10 mouse cellular contexts compared by ENCODE assay signal in genomic region chr11:50162338-50163050, GRCm38 (mm10). TPM values are rescaled to one million over a fixed set of nuclear protein-coding genes. Genes with fewer than 3 reads are reported as not detected.
DNase-seq lines count a peak whose midpoint lies in the region; ATAC-seq and TF ChIP-seq lines count a peak whose summit lies in the region.
"Had no signal": no experiment of that assay in that cellular context is flagged by ENCODE, and none has a peak within 500 bp of the region (broad histone marks: within the 10 kb centered on the region; RNA-seq: fewer than 3 reads in every experiment).

No protein-coding gene starts in this region.

- no peak for TF ChIP-seq POLR2A in spleen, adult 2 months (IDR thresholded peaks at IDR 0.05; ENCODE audit: low read depth, low read length)

- H3K27me3 ChIP-seq in kidney, embryonic 15.5 days = no peaks in the 10 kb centered on the region
- no peaks in the 10 kb centered on the region for H3K27me3 ChIP-seq in spleen, adult 2 months (ENCODE audit: control insufficient read depth, insufficient read depth, low read length)
- no peaks in the 10 kb centered on the region for H3K27me3 ChIP-seq in liver, postnatal 0 days (ENCODE audit: insufficient read depth, low read length)
- H3K27me3 ChIP-seq: forebrain, embryonic 13.5 days; heart, embryonic 12.5 days; midbrain, embryonic 15.5 days had no signal

- peaks cover 76% of the 10 kb centered on the region for H3K36me3 ChIP-seq in kidney, embryonic 15.5 days
- H3K36me3 ChIP-seq in spleen, adult 2 months (ENCODE audit: control insufficient read depth, insufficient read depth, low read length) = peaks cover 15% of the 10 kb centered on the region
- H3K36me3 ChIP-seq in liver, postnatal 0 days (replicated peaks; ENCODE audit: insufficient read depth, low read length) = peaks cover 23% of the 10 kb centered on the region

- TF ChIP-seq EP300 in liver, postnatal 0 days (IDR thresholded peaks at IDR 0.05; ENCODE audit: low read depth) = no peak

- 98% methylated on average over 3 of the region's 3 CpGs for WGBS in kidney, embryonic 15.5 days
- 85% methylated on average over 3 of the region's 3 CpGs for WGBS in spleen, adult 2 months
- WGBS in liver, postnatal 0 days (ENCODE audit: insufficient replicate concordance) = 83% methylated on average over 3 of the region's 3 CpGs

- 0 out of 2 replicates have a peak overlapping the region, but pooled peaks have one; percentile 6 for H3K27ac ChIP-seq in kidney, embryonic 15.5 days
- H3K27ac ChIP-seq in spleen, adult 2 months (ENCODE audit: insufficient read depth, low read length) = 0 out of 2 replicates have a peak overlapping the region, but pooled peaks have one; percentile 11
- peak overlapping the region; percentile 72 for H3K27ac ChIP-seq in liver, postnatal 0 days (ENCODE audit: low read depth)
- H3K27ac ChIP-seq: forebrain, embryonic 13.5 days; midbrain, embryonic 15.5 days had no signal

- no peak for TF ChIP-seq CTCF in spleen, adult 2 months (IDR thresholded peaks at IDR 0.05; ENCODE audit: extremely low read depth, insufficient read depth, insufficient read length, insufficient replicate concordance)
- no peak for TF ChIP-seq CTCF in liver, postnatal 0 days (IDR thresholded peaks at IDR 0.05; ENCODE audit: low read depth)

- no peaks in the 10 kb centered on the region for H3K9me3 ChIP-seq in kidney, embryonic 15.5 days (replicated peaks)
- H3K9me3 ChIP-seq in liver, postnatal 0 days (ENCODE audit: low read length) = no peaks in the 10 kb centered on the region
- H3K9me3 ChIP-seq: forebrain, embryonic 13.5 days; heart, embryonic 12.5 days; midbrain, embryonic 15.5 days had no signal

- peaks cover 4% of the 10 kb centered on the region; the same call in 1 of the 2 replicates for H3K4me1 ChIP-seq in kidney, embryonic 15.5 days
- peaks cover 6% of the 10 kb centered on the region; the same call in 1 of the 2 replicates for H3K4me1 ChIP-seq in spleen, adult 2 months (ENCODE audit: control insufficient read depth, insufficient read depth, insufficient read length)
- H3K4me1 ChIP-seq in liver, postnatal 0 days (ENCODE audit: insufficient read depth) = peaks cover 19% of the 10 kb centered on the region
- H3K4me1 ChIP-seq: forebrain, embryonic 13.5 days; midbrain, embryonic 15.5 days had no signal

- no peak for DNase-seq in kidney, postnatal 10 days
- DNase-seq in spleen, adult 2 months (ENCODE audit: low read depth in 1 of 2, low spot score in 2 of 2) = no peak
- DNase-seq in spleen, postnatal 4 days (ENCODE audit: low spot score in 2 of 2) = no peak
- DNase-seq in liver, postnatal 0 days = no peak
- no peak for DNase-seq in thymus, postnatal 14 days
- no peak for DNase-seq in right cerebral cortex, postnatal 4 days

- H3K9ac ChIP-seq in kidney, embryonic 15.5 days = no peak overlapping the region
- H3K9ac ChIP-seq in liver, postnatal 0 days (replicated peaks) = no peak overlapping the region
- H3K9ac ChIP-seq: forebrain, embryonic 13.5 days; heart, embryonic 12.5 days; midbrain, embryonic 15.5 days had no signal

- no peak; the same call in 1 of the 2 replicates for ATAC-seq in kidney, embryonic 15.5 days (replicated peaks; ENCODE audit: low FRiP score)
- ATAC-seq in liver, postnatal 0 days = peak; percentile 40

- H3K4me3 ChIP-seq in kidney, embryonic 15.5 days (replicated peaks) = no peak overlapping the region
- no peak overlapping the region for H3K4me3 ChIP-seq in spleen, adult 2 months (ENCODE audit: extremely low read depth, insufficient read depth, insufficient read length)
- no peak overlapping the region for H3K4me3 ChIP-seq in liver, postnatal 0 days (ENCODE audit: low read depth, low read length)
- H3K4me3 ChIP-seq: forebrain, embryonic 13.5 days; heart, embryonic 12.5 days; midbrain, embryonic 15.5 days had no signal

- no peak overlapping the region for H3K4me2 ChIP-seq in kidney, embryonic 15.5 days
- H3K4me2 ChIP-seq in liver, postnatal 0 days (ENCODE audit: low read depth, low read length) = peak overlapping the region; percentile 13
- H3K4me2 ChIP-seq: forebrain, embryonic 13.5 days; heart, embryonic 12.5 days; midbrain, embryonic 15.5 days had no signal

RNA-seq across cellular contexts. Expression of gene Mrnip, which starts 11.8 kb away (rescaled TPM):
- 19.3 and 20.0 TPM in 2 replicates for polyA plus RNA-seq in kidney, embryonic 15.5 days (2015; fragmentation: Nextera tagmentation; extraction: Ambion mirVana)
- polyA plus RNA-seq in spleen, adult 2 months (2012; rRNA removed) = 2.4 and 3.5 TPM in 2 replicates
- polyA plus RNA-seq in liver, postnatal 0 days (2015; fragmentation: Nextera tagmentation; extraction: Ambion mirVana) = 5.0 and 5.1 TPM in 2 replicates

RNA-seq across cellular contexts. Expression of gene Tbc1d9b, which starts 31.3 kb away (rescaled TPM):
- 40.0 and 42.9 TPM in 2 replicates for polyA plus RNA-seq in kidney, embryonic 15.5 days (2015; fragmentation: Nextera tagmentation; extraction: Ambion mirVana)
- 33.5 and 37.2 TPM in 2 replicates for polyA plus RNA-seq in spleen, adult 2 months (2012; rRNA removed)
- polyA plus RNA-seq in liver, postnatal 0 days (2015; fragmentation: Nextera tagmentation; extraction: Ambion mirVana) = 8.9 and 9.1 TPM in 2 replicates

RNA-seq across cellular contexts. Expression of gene Sqstm1, which starts 48.1 kb away (rescaled TPM):
- 233 and 259 TPM in 2 replicates for polyA plus RNA-seq in kidney, embryonic 15.5 days (2015; fragmentation: Nextera tagmentation; extraction: Ambion mirVana)
- polyA plus RNA-seq in spleen, adult 2 months (2012; rRNA removed) = 113 and 117 TPM in 2 replicates
- polyA plus RNA-seq in liver, postnatal 0 days (2015; fragmentation: Nextera tagmentation; extraction: Ambion mirVana) = 154 and 172 TPM in 2 replicates

RNA-seq across cellular contexts. Expression of gene Mgat4b, which starts 48.2 kb away (rescaled TPM):
- polyA plus RNA-seq in kidney, embryonic 15.5 days (2015; fragmentation: Nextera tagmentation; extraction: Ambion mirVana) = 37.3 and 37.5 TPM in 2 replicates
- polyA plus RNA-seq in spleen, adult 2 months (2012; rRNA removed) = 32.6 and 41.5 TPM in 2 replicates
- polyA plus RNA-seq in liver, postnatal 0 days (2015; fragmentation: Nextera tagmentation; extraction: Ambion mirVana) = 17.2 and 18.6 TPM in 2 replicates

Comparison
In these comparisons a context has a peak if more than half of its experiments do, and no peak if none do; other contexts are left out.
1. H3K27ac ChIP-seq: peak in every context shown above with its lines; median percentile 72 in liver, postnatal 0 days; 11 in spleen, adult 2 months; 6 in kidney, embryonic 15.5 days.